Mouse (Mus musculus) forebrain, embryonic 15.5 days (tissue): Measurements from ENCODE around the gene Qsox1. TPM values are rescaled to one million over a fixed set of nuclear protein-coding genes. Genes with fewer than 3 reads are reported as not detected.

Source experiments
- ATAC-seq: fragments of 200-750 bp; cut with Nextera tagmentation; replicated peaks from 2 replicates; pipeline ENCODE4 v1.8.0; 2017; ENCODE audit warnings: mild to moderate bottlenecking, moderate TSS enrichment, moderate library complexity
- H3K27ac ChIP-seq: fragments of 300-500 bp; sonication (generic); replicated peaks from 2 replicates; pipeline ENCODE4 v1.5.1; 2015; ENCODE audit warnings: mild to moderate bottlenecking, inconsistent platforms
- H3K27me3 ChIP-seq: fragments of 300-500 bp; sonication (generic); 2 replicates; pipeline ENCODE4 v1.6.1; 2015; ENCODE audit warnings: inconsistent platforms
- H3K36me3 ChIP-seq: fragments of 300-500 bp; sonication (generic); 2 replicates; pipeline ENCODE4 v1.6.1; 2015; ENCODE audit warnings: mild to moderate bottlenecking, inconsistent platforms
- H3K4me1 ChIP-seq: fragments of 300-500 bp; sonication (generic); 2 replicates; pipeline ENCODE4 v1.6.1; 2015; ENCODE audit warnings: inconsistent platforms
- H3K4me2 ChIP-seq: fragments of 300-500 bp; sonication (generic); replicated peaks from 2 replicates; pipeline ENCODE4 v1.6.1; 2015; ENCODE audit warnings: mild to moderate bottlenecking, inconsistent platforms
- H3K4me3 ChIP-seq: fragments of 300-500 bp; sonication (generic); 2 replicates; pipeline ENCODE4 v1.5.1; 2015; ENCODE audit warnings: mild to moderate bottlenecking, inconsistent platforms
- H3K9ac ChIP-seq: fragments of 300-500 bp; sonication (generic); replicated peaks from 2 replicates; pipeline ENCODE4 v1.6.1; 2015; ENCODE audit warnings: mild to moderate bottlenecking, inconsistent platforms
- H3K9me3 ChIP-seq: fragments of 300-500 bp; sonication (generic); 2 replicates; pipeline ENCODE4 v1.6.1; 2016; ENCODE audit warnings: inconsistent platforms
- WGBS: fragments of 180-500 bp; shearing (Covaris S2); methylation state at CpG from one replicate; pipeline ENCODE4 v1.1.7; 2015; ENCODE audit warnings: mixed read lengths; 5-methylcytosine and 5-hydroxymethylcytosine counted together
- polyA plus RNA-seq: library from polyadenylated mRNA; unstranded; fragments of >200 nt; fragmentation: Nextera tagmentation; extraction: Ambion mirVana; gene quantifications from 2 replicates; pipeline ENCODE4 v1.2.1, GENCODE M21; 2015

Qsox1 gene
- polyA plus RNA-seq, 1 experiment from 2014 or later: 19.8 TPM

DNA sequence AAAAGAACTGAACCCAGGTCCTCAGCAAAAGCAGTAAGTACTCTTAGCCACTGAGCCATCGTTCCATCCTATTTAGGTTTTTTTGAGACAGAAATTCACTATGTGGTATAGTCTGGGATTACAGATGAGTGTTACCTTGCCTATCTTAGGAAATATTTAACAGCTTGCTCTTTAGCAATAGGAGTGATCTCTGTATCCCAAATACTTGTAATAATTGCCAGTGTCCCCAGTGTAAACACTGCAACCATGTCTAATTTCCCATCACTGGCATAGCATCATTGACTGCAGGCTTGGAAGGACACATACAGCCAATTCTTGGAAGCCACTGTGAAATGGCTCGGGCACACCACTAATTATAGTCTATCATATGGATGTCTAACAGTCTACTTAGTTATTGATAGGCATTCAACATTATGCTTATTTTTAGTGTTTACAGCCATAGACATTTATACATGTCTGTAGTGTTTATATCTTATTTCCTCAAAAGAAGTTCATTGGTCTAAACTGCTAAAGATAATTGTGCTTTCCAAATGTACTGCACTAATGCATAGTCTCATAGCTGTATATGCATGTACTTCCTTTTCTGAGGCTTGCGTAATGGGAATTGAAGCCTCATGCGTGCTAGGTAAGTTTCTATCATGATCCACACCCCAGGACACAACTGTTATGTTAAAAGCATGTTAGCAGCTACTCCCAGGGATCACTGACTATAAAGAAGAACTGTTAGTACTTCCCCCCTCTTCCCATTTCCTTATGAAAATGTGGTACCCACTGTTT, 13.4 kb upstream of the Qsox1 start:
- no peaks in the 10 kb centered on the region for H3K27me3 ChIP-seq

DNA sequence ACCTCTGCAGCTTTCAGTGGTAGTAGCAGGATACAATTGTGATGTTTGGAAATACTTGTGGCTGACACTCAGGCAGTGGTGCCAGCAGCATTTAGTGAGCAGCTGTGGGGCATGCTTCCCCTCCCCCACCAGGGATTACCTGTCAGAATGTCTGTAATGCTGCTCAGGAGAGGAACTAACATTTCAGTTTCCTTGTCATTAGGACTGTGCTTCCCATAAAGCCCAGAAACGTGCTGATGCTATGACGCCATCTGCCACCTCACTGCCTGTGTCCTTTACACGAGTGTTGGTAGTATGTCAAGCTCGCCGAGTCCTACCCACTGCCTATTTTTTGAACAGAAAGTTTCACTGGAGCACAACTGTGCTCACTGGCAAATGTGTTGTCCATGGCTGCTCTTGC, 8.0 kb upstream of the Qsox1 start:
- 87% methylated on average over 5 of the region's 5 CpGs for WGBS
- no peaks in the 10 kb centered on the region for H3K9me3 ChIP-seq
- no peak overlapping the region for H3K9ac ChIP-seq
- H3K27me3 ChIP-seq: no peaks in the 10 kb centered on the region
- no peaks in the 10 kb centered on the region for H3K4me1 ChIP-seq
- H3K36me3 ChIP-seq: no peaks in the 10 kb centered on the region
- H3K4me2 ChIP-seq: no peak overlapping the region
- no peak overlapping the region for H3K27ac ChIP-seq
- H3K4me3 ChIP-seq: no peak overlapping the region
- no peak for ATAC-seq

More for the DNA sequence above, 13.4 kb upstream of the Qsox1 start:
- Histone ChIP-seq H3K27ac (no peak overlapping the region), H3K4me1 (no peaks in the 10 kb centered on the region), H3K4me3 (no peak overlapping the region), H3K9ac (no peak overlapping the region), H3K9me3 (no peaks in the 10 kb centered on the region), H3K4me2 (no peak overlapping the region), H3K36me3 (no peaks in the 10 kb centered on the region)
- 89% methylated on average over 4 of the region's 4 CpGs for WGBS
- no peak for ATAC-seq

DNA sequence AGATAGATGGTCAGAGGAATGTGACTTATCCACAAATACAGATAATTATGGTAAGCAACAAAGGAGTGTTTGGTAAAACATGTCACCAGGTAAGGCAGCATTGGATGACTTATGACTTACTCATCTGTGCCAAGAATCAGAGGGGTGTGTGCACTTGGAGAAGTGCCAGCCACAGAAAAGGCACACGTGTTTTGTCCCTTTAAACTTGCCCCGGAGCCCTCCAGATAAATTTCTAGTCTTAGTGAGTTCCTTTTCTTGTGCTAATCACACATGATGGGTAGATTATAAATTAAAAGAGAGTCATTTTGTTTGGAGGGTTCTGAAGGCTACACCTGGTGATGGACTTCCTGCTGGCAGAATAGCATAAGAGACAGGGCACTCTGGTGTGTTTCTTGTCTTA, 3.5 kb upstream of the Qsox1 start:
- no peaks in the 10 kb centered on the region for H3K9me3 ChIP-seq
- no peak overlapping the region for H3K4me2 ChIP-seq
- no peak overlapping the region for H3K27ac ChIP-seq
- no peaks in the 10 kb centered on the region for H3K27me3 ChIP-seq
- WGBS: 57% methylated on average over 2 of the region's 2 CpGs
- H3K9ac ChIP-seq: no peak overlapping the region
- no peak overlapping the region for H3K4me3 ChIP-seq
- no peak for ATAC-seq
- peaks cover 6% of the 10 kb centered on the region for H3K4me1 ChIP-seq
- no peaks in the 10 kb centered on the region for H3K36me3 ChIP-seq

DNA sequence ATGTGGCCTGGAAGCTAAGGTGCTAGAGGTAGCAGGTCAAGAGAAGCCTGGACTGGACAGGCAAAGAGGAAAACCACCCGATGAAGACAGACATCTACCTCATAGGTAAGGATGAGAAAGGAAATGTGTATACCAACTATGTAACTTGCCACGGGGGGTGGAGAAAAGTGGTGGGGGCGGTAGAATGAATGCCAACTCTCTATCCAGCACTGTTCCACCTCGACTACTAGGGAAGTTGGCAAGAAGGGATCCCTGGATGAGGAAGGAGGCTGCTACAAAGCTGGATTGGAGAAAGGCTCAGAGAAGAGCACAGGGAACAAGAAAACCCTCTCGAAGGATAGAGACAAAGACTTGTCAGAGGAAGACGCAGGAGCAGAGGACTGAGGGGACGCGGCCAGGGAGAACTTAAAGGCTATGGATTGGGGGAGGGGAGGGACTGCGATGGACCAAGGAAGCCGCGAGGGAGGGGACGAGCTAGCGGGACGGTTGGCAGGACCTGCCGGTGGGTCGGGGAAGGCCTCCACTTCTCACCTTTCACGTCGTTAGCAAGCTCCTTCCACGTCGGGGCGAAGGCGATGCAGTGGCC, 601 bp downstream of the Qsox1 start:
- Histone ChIP-seq H3K9me3 (no peaks in the 10 kb centered on the region), H3K9ac (peak overlapping the region; percentile 68), H3K27me3 (no peaks in the 10 kb centered on the region), H3K4me3 (peak overlapping the region; percentile 80), H3K36me3 (no peaks in the 10 kb centered on the region), H3K27ac (0 out of 2 replicates have a peak overlapping the region, but pooled peaks have one; percentile 14), H3K4me2 (peak overlapping the region; percentile 66), H3K4me1 (peaks cover 17% of the 10 kb centered on the region)
- no peak; the same call in none of the 2 replicates for ATAC-seq
- 4% methylated on average over 22 of the region's 22 CpGs for WGBS

DNA sequence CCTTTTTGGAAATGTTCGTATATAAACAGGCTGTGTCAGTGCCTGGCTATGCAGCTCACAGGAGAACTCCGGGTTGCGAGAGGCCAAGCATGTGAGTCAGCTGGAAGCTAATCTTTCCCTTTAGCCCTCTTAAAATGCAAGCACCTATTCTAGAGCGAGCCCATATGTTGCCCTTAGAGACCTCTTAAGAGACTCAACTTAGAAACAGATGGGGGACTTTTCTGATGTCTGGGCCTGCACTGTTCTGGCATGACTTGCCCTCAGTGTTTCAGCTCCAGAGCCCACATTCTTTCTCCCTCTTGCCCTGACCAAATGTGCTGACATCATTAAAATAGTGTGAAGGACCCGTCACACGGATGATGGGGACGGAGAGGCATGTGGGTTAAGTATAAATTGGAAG, 2.1 kb downstream of the Qsox1 start:
- WGBS: 58% methylated on average over 7 of the region's 7 CpGs
- H3K9me3 ChIP-seq: no peaks in the 10 kb centered on the region
- H3K36me3 ChIP-seq: no peaks in the 10 kb centered on the region
- H3K4me2 ChIP-seq: no peak overlapping the region
- H3K27ac ChIP-seq: no peak overlapping the region
- H3K27me3 ChIP-seq: no peaks in the 10 kb centered on the region
- ATAC-seq: no peak
- H3K9ac ChIP-seq: no peak overlapping the region
- peaks cover 17% of the 10 kb centered on the region for H3K4me1 ChIP-seq
- no peak overlapping the region for H3K4me3 ChIP-seq

DNA sequence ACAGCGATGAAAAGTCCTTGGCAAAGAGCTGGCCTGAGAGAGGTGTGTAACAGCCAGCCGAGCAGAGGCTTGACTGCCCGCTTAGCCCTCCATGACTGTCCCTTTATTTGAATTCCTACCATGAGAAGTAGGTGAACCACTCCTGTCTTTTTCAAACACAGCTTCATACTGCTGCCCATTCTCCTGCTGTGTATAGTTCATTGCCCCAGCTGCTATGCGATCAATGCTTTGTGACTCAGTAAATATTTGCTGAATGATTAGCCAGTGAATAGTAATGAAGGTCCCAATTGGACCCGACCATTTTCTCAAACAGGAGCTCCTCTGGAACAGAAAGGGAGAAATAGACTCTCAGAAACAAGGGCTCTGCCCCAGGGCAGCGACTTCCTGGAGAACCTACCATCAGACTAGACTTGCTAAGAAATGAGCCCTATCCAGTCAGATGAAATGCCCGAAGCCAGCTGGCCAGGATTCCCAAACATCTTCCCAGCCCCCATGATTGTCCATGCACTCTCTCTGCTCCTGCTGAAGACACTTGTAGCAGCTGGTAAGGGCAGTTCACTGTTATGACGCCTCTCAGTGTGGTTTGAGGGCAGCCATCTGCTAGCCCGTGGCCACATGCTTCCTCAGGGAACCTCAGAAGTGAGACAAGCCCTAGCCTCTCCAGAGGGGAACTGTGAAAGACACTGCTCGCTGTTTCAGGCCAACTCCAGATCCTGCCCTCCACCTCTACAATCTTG, 2.8 kb downstream of the Qsox1 start:
- Histone ChIP-seq H3K27me3 (no peaks in the 10 kb centered on the region), H3K4me1 (peaks cover 17% of the 10 kb centered on the region), H3K4me2 (no peak overlapping the region), H3K9ac (no peak overlapping the region), H3K4me3 (no peak overlapping the region), H3K36me3 (no peaks in the 10 kb centered on the region), H3K9me3 (no peaks in the 10 kb centered on the region), H3K27ac (no peak overlapping the region)
- 71% methylated on average over 10 of the region's 10 CpGs for WGBS
- no peak for ATAC-seq

DNA sequence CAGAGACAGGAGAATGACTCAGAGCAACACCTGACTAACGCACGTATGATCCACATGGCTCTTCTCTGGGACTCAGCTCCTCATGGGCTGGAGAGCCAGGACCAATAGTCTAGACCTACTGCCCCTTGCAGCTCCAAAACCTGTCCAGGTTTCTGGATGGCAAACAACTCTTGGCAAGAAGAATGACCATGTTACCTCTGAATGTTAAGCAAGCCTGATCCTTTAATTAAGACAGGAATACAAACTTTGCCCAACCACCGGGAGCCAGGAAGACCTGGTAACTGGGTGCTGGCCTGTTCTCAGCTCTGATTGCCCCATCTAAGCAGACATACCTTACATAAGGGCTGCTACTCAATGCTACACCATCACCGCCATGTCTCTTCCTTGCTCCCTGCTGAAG, 4.4 kb downstream of the Qsox1 start:
- no peak overlapping the region for H3K27ac ChIP-seq
- H3K36me3 ChIP-seq: no peaks in the 10 kb centered on the region
- no peak overlapping the region for H3K9ac ChIP-seq
- H3K9me3 ChIP-seq: no peaks in the 10 kb centered on the region
- ATAC-seq: no peak
- H3K4me1 ChIP-seq: peaks cover 17% of the 10 kb centered on the region
- H3K27me3 ChIP-seq: no peaks in the 10 kb centered on the region
- no peak overlapping the region for H3K4me3 ChIP-seq
- 96% methylated on average over 4 of the region's 4 CpGs for WGBS
- H3K4me2 ChIP-seq: no peak overlapping the region

DNA sequence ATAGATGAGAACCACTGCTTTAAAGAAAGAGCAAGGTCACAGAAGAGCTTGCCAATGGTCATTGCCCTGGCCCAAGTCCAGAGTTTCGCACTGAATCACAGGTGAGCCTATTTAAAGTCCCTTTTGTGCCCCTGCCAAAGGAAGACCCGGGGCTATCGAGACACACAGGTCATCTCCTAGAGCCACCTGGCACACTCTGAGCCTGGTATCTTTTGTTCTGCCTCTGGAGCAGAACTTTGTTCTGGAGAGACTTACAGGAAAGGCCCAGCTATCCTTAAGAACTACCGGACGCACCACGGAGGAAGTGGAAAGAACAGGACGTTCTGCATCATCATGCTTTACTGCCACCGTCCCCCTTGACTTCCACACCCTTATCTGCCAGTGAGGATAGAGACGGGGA, 7.1 kb downstream of the Qsox1 start:
- H3K36me3 ChIP-seq: 0 out of 2 replicates have a peak, but pooled peaks cover 5% of the 10 kb centered on the region
- no peaks in the 10 kb centered on the region for H3K27me3 ChIP-seq
- ATAC-seq: no peak
- peaks cover 9% of the 10 kb centered on the region; the same call in 1 of the 2 replicates for H3K4me1 ChIP-seq
- H3K4me3 ChIP-seq: no peak overlapping the region
- no peaks in the 10 kb centered on the region for H3K9me3 ChIP-seq
- no peak overlapping the region for H3K27ac ChIP-seq
- H3K4me2 ChIP-seq: no peak overlapping the region
- no peak overlapping the region for H3K9ac ChIP-seq
- WGBS: 95% methylated on average over 9 of the region's 9 CpGs

DNA sequence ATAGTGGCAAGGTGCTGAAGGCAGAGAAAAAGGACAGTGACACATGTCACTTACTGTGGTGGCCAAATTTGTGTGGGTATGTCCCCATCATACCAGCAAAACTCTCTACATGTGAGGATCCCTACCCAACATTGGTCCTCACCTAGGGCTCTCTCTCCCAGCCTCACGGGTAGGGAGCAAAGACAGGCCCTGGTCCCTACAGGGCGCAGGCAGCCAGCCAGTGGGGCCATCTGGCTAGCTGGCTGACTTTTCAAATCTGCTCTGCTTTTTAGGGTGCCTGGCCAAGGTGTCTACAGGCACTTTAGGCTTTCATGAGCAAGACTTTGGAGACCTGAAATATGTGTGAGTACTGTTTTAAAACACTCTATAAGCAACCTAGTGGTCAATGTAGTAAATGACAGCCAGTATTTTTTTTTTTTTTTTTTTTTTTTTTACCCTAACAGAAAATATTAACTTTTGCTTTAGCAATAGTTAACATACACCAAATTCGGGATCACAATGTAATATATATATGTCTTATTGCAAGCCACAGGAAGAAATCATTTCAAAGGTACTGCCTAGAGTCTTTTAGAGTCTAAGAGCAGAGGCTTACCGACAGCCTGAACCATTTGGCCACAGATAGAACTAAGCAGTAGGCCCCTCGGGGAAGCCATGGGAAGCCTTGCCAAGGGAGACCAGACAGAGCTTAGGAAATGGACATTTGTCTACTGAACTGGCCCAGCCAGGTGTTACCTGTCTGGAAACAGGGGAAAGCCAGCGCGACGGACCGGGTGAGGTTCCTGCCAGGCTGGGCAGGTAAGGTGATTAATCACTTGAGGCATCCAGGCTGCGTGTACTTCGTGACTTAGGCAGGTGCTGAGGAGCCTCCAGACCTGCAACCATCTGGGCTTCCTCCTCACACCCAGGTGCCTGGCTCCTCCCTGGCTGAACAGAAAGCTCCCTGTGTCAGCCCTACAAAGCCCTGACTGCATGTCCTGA, 11.4 kb downstream of the Qsox1 start:
- H3K9ac ChIP-seq: no peak overlapping the region
- no peaks in the 10 kb centered on the region for H3K27me3 ChIP-seq
- H3K4me2 ChIP-seq: no peak overlapping the region
- no peak for ATAC-seq
- 90% methylated on average over 11 of the region's 11 CpGs for WGBS
- no peak overlapping the region for H3K4me3 ChIP-seq
- H3K27ac ChIP-seq: no peak overlapping the region
- H3K4me1 ChIP-seq: 0 out of 2 replicates have a peak, but pooled peaks cover 5% of the 10 kb centered on the region
- H3K9me3 ChIP-seq: no peaks in the 10 kb centered on the region
- H3K36me3 ChIP-seq: peaks cover 5% of the 10 kb centered on the region; the same call in 1 of the 2 replicates

DNA sequence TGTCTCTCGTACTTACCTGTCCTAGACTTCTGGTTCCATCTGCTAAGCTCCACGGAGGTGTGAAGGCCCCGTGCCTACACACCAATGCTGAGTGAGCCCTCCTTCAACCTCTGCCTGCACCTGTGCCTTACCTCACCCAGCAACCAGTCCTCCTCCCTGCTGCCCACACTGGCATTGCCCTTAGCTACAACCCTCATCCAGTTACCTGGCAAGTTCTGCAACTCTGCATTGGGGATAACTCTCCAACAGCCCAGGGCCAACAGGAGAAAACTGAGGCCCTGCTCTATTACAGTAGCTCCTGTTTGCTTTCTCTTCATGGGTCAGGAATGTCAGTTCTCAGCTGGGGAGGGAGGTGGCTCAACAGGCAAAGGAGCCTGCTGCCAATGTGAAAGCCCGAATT, 14.7 kb downstream of the Qsox1 start:
- H3K9me3 ChIP-seq: no peaks in the 10 kb centered on the region
- peaks cover 13% of the 10 kb centered on the region; the same call in 1 of the 2 replicates for H3K36me3 ChIP-seq
- no peak overlapping the region for H3K4me3 ChIP-seq
- H3K4me1 ChIP-seq: 0 out of 2 replicates have a peak, but pooled peaks cover 5% of the 10 kb centered on the region
- WGBS: 95% methylated on average over 4 of the region's 4 CpGs
- no peak overlapping the region for H3K4me2 ChIP-seq
- ATAC-seq: no peak
- no peak overlapping the region for H3K9ac ChIP-seq
- no peaks in the 10 kb centered on the region for H3K27me3 ChIP-seq
- no peak overlapping the region for H3K27ac ChIP-seq

DNA sequence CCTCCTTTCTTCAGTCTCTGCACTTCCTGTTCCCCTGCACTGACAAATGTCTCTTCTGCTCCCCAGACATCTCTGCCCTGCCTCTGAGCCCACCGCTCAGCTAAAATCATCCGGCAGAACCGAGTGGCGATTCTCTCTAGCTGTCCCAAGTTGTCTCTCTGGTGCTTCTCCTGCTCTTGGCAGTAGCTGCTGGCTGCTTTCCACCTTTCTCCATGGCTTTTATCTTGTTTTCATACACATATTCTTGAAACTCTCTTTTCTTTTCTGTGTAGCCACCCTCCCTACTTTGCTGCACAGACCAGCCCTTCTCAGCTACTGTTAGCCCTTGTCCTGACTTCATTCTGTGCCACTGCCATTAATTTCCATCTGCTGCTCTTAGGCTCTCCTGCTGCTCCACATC, 15.3 kb downstream of the Qsox1 start:
- H3K27me3 ChIP-seq: no peaks in the 10 kb centered on the region
- H3K27ac ChIP-seq: no peak overlapping the region; the same call in 1 of the 2 replicates
- ATAC-seq: no peak
- H3K9ac ChIP-seq: no peak overlapping the region
- WGBS: 79% methylated on average over 4 of the region's 4 CpGs
- H3K36me3 ChIP-seq: peaks cover 10% of the 10 kb centered on the region; the same call in 1 of the 2 replicates
- H3K4me3 ChIP-seq: no peak overlapping the region
- H3K4me2 ChIP-seq: no peak overlapping the region
- no peaks in the 10 kb centered on the region for H3K9me3 ChIP-seq
- 0 out of 2 replicates have a peak, but pooled peaks cover 5% of the 10 kb centered on the region for H3K4me1 ChIP-seq
